Mouse (Mus musculus) kidney, embryonic 15.5 days (tissue): ENCODE measurements around the gene Baz1a. TPM values are rescaled to one million over a fixed set of nuclear protein-coding genes. Genes with fewer than 3 reads are reported as not detected.

ENCODE experiments used
- ATAC-seq: fragments of 200-750 bp; cut with Nextera tagmentation; replicated peaks from 2 replicates; pipeline ENCODE4 v1.8.0; 2017; ENCODE audit warnings: moderate TSS enrichment; ENCODE audit not compliant: low FRiP score
- H3K27ac ChIP-seq: fragments of 300-500 bp; sonication (generic); 2 replicates; pipeline ENCODE4 v1.5.1; 2015; ENCODE audit warnings: mild to moderate bottlenecking, inconsistent platforms
- H3K27me3 ChIP-seq: fragments of 300-500 bp; sonication (generic); 2 replicates; pipeline ENCODE4 v1.6.1; 2015; ENCODE audit warnings: inconsistent platforms
- H3K36me3 ChIP-seq: fragments of 300-500 bp; sonication (generic); 2 replicates; pipeline ENCODE4 v1.6.1; 2015; ENCODE audit warnings: inconsistent platforms
- H3K4me1 ChIP-seq: fragments of 300-500 bp; sonication (generic); 2 replicates; pipeline ENCODE4 v1.6.1; 2015; ENCODE audit warnings: inconsistent platforms
- H3K4me2 ChIP-seq: fragments of 300-500 bp; sonication (generic); 2 replicates; pipeline ENCODE4 v1.6.1; 2015; ENCODE audit warnings: moderate library complexity, mild to moderate bottlenecking, inconsistent platforms
- H3K4me3 ChIP-seq: fragments of 300-500 bp; sonication (generic); replicated peaks from 2 replicates; pipeline ENCODE4 v1.5.1; 2015; ENCODE audit warnings: mild to moderate bottlenecking, inconsistent platforms
- H3K9ac ChIP-seq: fragments of 300-500 bp; sonication (generic); 2 replicates; pipeline ENCODE4 v1.6.1; 2015; ENCODE audit warnings: mild to moderate bottlenecking, inconsistent platforms
- H3K9me3 ChIP-seq: fragments of 300-500 bp; sonication (generic); replicated peaks from 2 replicates; pipeline ENCODE4 v1.6.1; 2016; ENCODE audit warnings: inconsistent platforms
- WGBS: fragments of 180-500 bp; shearing (Covaris S2); methylation state at CpG from one replicate; pipeline ENCODE4 v1.1.7; 2015; ENCODE audit warnings: mixed read lengths; 5-methylcytosine and 5-hydroxymethylcytosine counted together
- polyA plus RNA-seq: library from polyadenylated mRNA; unstranded; fragments of >200 nt; fragmentation: Nextera tagmentation; extraction: Ambion mirVana; gene quantifications from 2 replicates; pipeline ENCODE4 v1.2.1, GENCODE M21; 2015

Baz1a gene
- polyA plus RNA-seq, 1 experiment from 2014 or later, result 25.8 TPM

GRCm38 (mm10) chr12:55049731-55050353, 35.7 kb upstream of the Baz1a start:
- H3K4me3 ChIP-seq, result no peak overlapping the region
- no peak overlapping the region for H3K27ac ChIP-seq
- H3K9me3 ChIP-seq, result no peaks in the 10 kb centered on the region
- WGBS, result 95% methylated on average over 8 of the region's 8 CpGs
- no peaks in the 10 kb centered on the region for H3K4me1 ChIP-seq
- no peak overlapping the region for H3K9ac ChIP-seq
- H3K4me2 ChIP-seq, result no peak overlapping the region
- ATAC-seq, result no peak
- peaks cover 46% of the 10 kb centered on the region for H3K36me3 ChIP-seq
- H3K27me3 ChIP-seq, result no peaks in the 10 kb centered on the region

GRCm38 (mm10) chr12:55041011-55041410, 26.9 kb upstream of the Baz1a start:
- peaks cover 17% of the 10 kb centered on the region for H3K36me3 ChIP-seq
- no peaks in the 10 kb centered on the region for H3K27me3 ChIP-seq
- 0 out of 2 replicates have a peak overlapping the region, but pooled peaks have one; percentile 28 for H3K4me2 ChIP-seq
- H3K9ac ChIP-seq, result no peak overlapping the region
- H3K4me1 ChIP-seq, result 0 out of 2 replicates have a peak, but pooled peaks cover 2% of the 10 kb centered on the region
- no peak overlapping the region for H3K27ac ChIP-seq
- H3K4me3 ChIP-seq, result no peak overlapping the region
- no peaks in the 10 kb centered on the region for H3K9me3 ChIP-seq
- no peak for ATAC-seq
- 54% methylated on average over 15 of the region's 15 CpGs for WGBS

- H3K4me3 ChIP-seq, result no peak overlapping the region
- no peaks in the 10 kb centered on the region for H3K4me1 ChIP-seq
- H3K9me3 ChIP-seq, result no peaks in the 10 kb centered on the region
- no peaks in the 10 kb centered on the region for H3K36me3 ChIP-seq
- no peak overlapping the region for H3K9ac ChIP-seq
- WGBS, result 15% methylated on average over 3 of the region's 3 CpGs
- no peaks in the 10 kb centered on the region for H3K27me3 ChIP-seq
- H3K27ac ChIP-seq, result no peak overlapping the region
- ATAC-seq, result no peak
- no peak overlapping the region for H3K4me2 ChIP-seq
Measured at GRCm38 (mm10) chr12:55027088-55027487, 12.9 kb upstream of the Baz1a start.

GRCm38 (mm10) chr12:55023284-55023683, 9.1 kb upstream of the Baz1a start:
- Histone ChIP-seq H3K36me3 (no peaks in the 10 kb centered on the region), H3K4me1 (no peaks in the 10 kb centered on the region), H3K27ac (no peak overlapping the region), H3K27me3 (no peaks in the 10 kb centered on the region), H3K9me3 (no peaks in the 10 kb centered on the region), H3K4me3 (no peak overlapping the region), H3K9ac (no peak overlapping the region), H3K4me2 (no peak overlapping the region)
- 78% methylated on average over 2 of the region's 2 CpGs for WGBS
- no peak for ATAC-seq

GRCm38 (mm10) chr12:55019421-55019877, 5.3 kb upstream of the Baz1a start:
- ATAC-seq, result no peak
- Histone ChIP-seq H3K9ac (no peak overlapping the region), H3K36me3 (no peaks in the 10 kb centered on the region), H3K27ac (no peak overlapping the region), H3K4me3 (no peak overlapping the region), H3K4me2 (no peak overlapping the region), H3K9me3 (no peaks in the 10 kb centered on the region), H3K27me3 (no peaks in the 10 kb centered on the region), H3K4me1 (0 out of 2 replicates have a peak, but pooled peaks cover 6% of the 10 kb centered on the region)
- WGBS, result 79% methylated on average over 7 of the region's 7 CpGs

GRCm38 (mm10) chr12:55017119-55017721, 3.1 kb upstream of the Baz1a start:
- no peak overlapping the region for H3K27ac ChIP-seq
- no peak for ATAC-seq
- H3K36me3 ChIP-seq, result no peaks in the 10 kb centered on the region
- H3K4me1 ChIP-seq, result 0 out of 2 replicates have a peak, but pooled peaks cover 6% of the 10 kb centered on the region
- H3K4me2 ChIP-seq, result no peak overlapping the region
- no peaks in the 10 kb centered on the region for H3K27me3 ChIP-seq
- H3K9me3 ChIP-seq, result no peaks in the 10 kb centered on the region
- H3K9ac ChIP-seq, result no peak overlapping the region
- 41% methylated on average over 9 of the region's 9 CpGs for WGBS
- H3K4me3 ChIP-seq, result no peak overlapping the region

GRCm38 (mm10) chr12:55016339-55017118, 2.4 kb upstream of the Baz1a start:
- no peak for ATAC-seq
- Histone ChIP-seq H3K4me3 (no peak overlapping the region), H3K36me3 (no peaks in the 10 kb centered on the region), H3K4me1 (0 out of 2 replicates have a peak, but pooled peaks cover 6% of the 10 kb centered on the region), H3K4me2 (no peak overlapping the region), H3K27ac (no peak overlapping the region), H3K9ac (no peak overlapping the region), H3K27me3 (no peaks in the 10 kb centered on the region), H3K9me3 (no peaks in the 10 kb centered on the region)
- WGBS, result 63% methylated on average over 8 of the region's 8 CpGs

- Histone ChIP-seq H3K4me2 (no peak overlapping the region), H3K27ac (no peak overlapping the region), H3K9ac (no peak overlapping the region), H3K4me1 (0 out of 2 replicates have a peak, but pooled peaks cover 6% of the 10 kb centered on the region), H3K9me3 (no peaks in the 10 kb centered on the region), H3K36me3 (no peaks in the 10 kb centered on the region), H3K4me3 (no peak overlapping the region), H3K27me3 (no peaks in the 10 kb centered on the region)
- 86% methylated on average over 5 of the region's 5 CpGs for WGBS
- no peak for ATAC-seq
Measured at GRCm38 (mm10) chr12:55015428-55015827, 1.3 kb upstream of the Baz1a start.

- Histone ChIP-seq H3K4me2 (no peak overlapping the region), H3K36me3 (no peaks in the 10 kb centered on the region), H3K9ac (no peak overlapping the region), H3K27me3 (no peaks in the 10 kb centered on the region), H3K4me3 (no peak overlapping the region), H3K4me1 (0 out of 2 replicates have a peak, but pooled peaks cover 6% of the 10 kb centered on the region), H3K27ac (no peak overlapping the region), H3K9me3 (no peaks in the 10 kb centered on the region)
- 83% methylated on average over 1 of the region's 1 CpGs for WGBS
- ATAC-seq, result no peak
Measured at GRCm38 (mm10) chr12:55013031-55013430, 1.1 kb downstream of the Baz1a start.

GRCm38 (mm10) chr12:55007361-55008008, 6.7 kb downstream of the Baz1a start:
- H3K36me3 ChIP-seq, result no peaks in the 10 kb centered on the region
- no peaks in the 10 kb centered on the region for H3K27me3 ChIP-seq
- no peak overlapping the region for H3K27ac ChIP-seq
- H3K4me3 ChIP-seq, result no peak overlapping the region
- 0 out of 2 replicates have a peak, but pooled peaks cover 3% of the 10 kb centered on the region for H3K4me1 ChIP-seq
- H3K9me3 ChIP-seq, result peaks cover 3% of the 10 kb centered on the region; the same call in 1 of the 2 replicates
- no peak for ATAC-seq
- no peak overlapping the region for H3K9ac ChIP-seq
- peak overlapping the region; percentile 32 for H3K4me2 ChIP-seq
- 46% methylated on average over 14 of the region's 14 CpGs for WGBS

GRCm38 (mm10) chr12:55006071-55006470, 8.1 kb downstream of the Baz1a start:
- Histone ChIP-seq H3K27ac (no peak overlapping the region), H3K27me3 (no peaks in the 10 kb centered on the region), H3K4me3 (no peak overlapping the region), H3K9ac (no peak overlapping the region), H3K4me2 (no peak overlapping the region), H3K9me3 (peaks cover 3% of the 10 kb centered on the region; the same call in 1 of the 2 replicates), H3K4me1 (0 out of 2 replicates have a peak, but pooled peaks cover 3% of the 10 kb centered on the region), H3K36me3 (no peaks in the 10 kb centered on the region)
- WGBS, result 89% methylated on average over 7 of the region's 7 CpGs
- no peak for ATAC-seq
